Mouse (Mus musculus): ENCODE results near the gene Ugt2a1. TPM values are rescaled to one million over a fixed set of nuclear protein-coding genes. Genes with fewer than 3 reads are reported as not detected.
"Not testable (repeated sequence)": the region's sequence is repeated elsewhere in the genome, so short reads cannot be mapped to it uniquely, and the experiment has no call there.

Gene Ugt2a1
- not detected for polyA plus RNA-seq (2017; shearing (Covaris generic))

- ATAC-seq, result no peak
These were observed at the start of gene Ugt2a1 for GRCm38 (mm10) chr5:87490771-87491170. Gene Ugt2a1, minus strand, starts transcription at chr5:87490871.

- no peak for ATAC-seq
These were observed 47.4 kb upstream of the Ugt2a1 start, which contains the start of gene Sult1b1 for GRCm38 (mm10) chr5:87538111-87538510. Gene Sult1b1, minus strand, starts transcription at chr5:87538195.

- no peak for ATAC-seq
These were observed 45.4 kb upstream of the Ugt2a1 start for GRCm38 (mm10) chr5:87535994-87536644.

GRCm38 (mm10) chr5:87532288-87532687 lies 41.6 kb upstream of the Ugt2a1 start:
- no peak for ATAC-seq

- not testable (repeated sequence) for ATAC-seq
These were observed 32.9 kb upstream of the Ugt2a1 start for GRCm38 (mm10) chr5:87523561-87523960.

- ATAC-seq, result no peak
These were observed 15.2 kb upstream of the Ugt2a1 start for GRCm38 (mm10) chr5:87505776-87506458.

GRCm38 (mm10) chr5:87502687-87503086 lies 12.0 kb upstream of the Ugt2a1 start:
- ATAC-seq, result no peak

- ATAC-seq, result no peak
These were observed 8.7 kb upstream of the Ugt2a1 start for GRCm38 (mm10) chr5:87499341-87499740.

GRCm38 (mm10) chr5:87498936-87499335 lies 8.3 kb upstream of the Ugt2a1 start:
- ATAC-seq, result no peak

- ATAC-seq, result not testable (repeated sequence)
These were observed 4.0 kb downstream of the Ugt2a1 start, which contains the start of gene Gm43638 for GRCm38 (mm10) chr5:87486706-87487105. Gene Gm43638, minus strand, starts transcription at chr5:87486806.

- ATAC-seq, result no peak
These were observed 8.5 kb downstream of the Ugt2a1 start, which contains the start of gene Ugt2a2 for GRCm38 (mm10) chr5:87482160-87482559. Gene Ugt2a2, minus strand, starts transcription at chr5:87482260.

- ATAC-seq, result no peak
These were observed 31.9 kb downstream of the Ugt2a1 start for GRCm38 (mm10) chr5:87458810-87459209.

- no peak for ATAC-seq
These were observed 33.0 kb downstream of the Ugt2a1 start for GRCm38 (mm10) chr5:87457701-87458100.

- ATAC-seq, result no peak
These were observed 34.3 kb downstream of the Ugt2a1 start for GRCm38 (mm10) chr5:87456216-87456850.

GRCm38 (mm10) chr5:87455519-87455918 lies 35.2 kb downstream of the Ugt2a1 start:
- ATAC-seq, result no peak

GRCm38 (mm10) chr5:87452514-87452913 lies 38.2 kb downstream of the Ugt2a1 start:
- not testable (repeated sequence) for ATAC-seq

GRCm38 (mm10) chr5:87436264-87436663 lies 54.4 kb downstream of the Ugt2a1 start:
- no peak for ATAC-seq

- ATAC-seq, result no peak
These were observed 65.0 kb downstream of the Ugt2a1 start for GRCm38 (mm10) chr5:87425676-87426075.

GRCm38 (mm10) chr5:87424041-87424440 lies 66.6 kb downstream of the Ugt2a1 start, which contains the start of gene Ugt2b38:
Gene Ugt2b38, minus strand, starts transcription at chr5:87424203.
- not testable (repeated sequence) for ATAC-seq
